Mouse (Mus musculus) stomach, embryonic 16.5 days (tissue): ENCODE results near the gene Mmd2. TPM values are rescaled to one million over a fixed set of nuclear protein-coding genes. Genes with fewer than 3 reads are reported as not detected.

Experiments used
- ATAC-seq: fragments of 200-750 bp; cut with Nextera tagmentation; 2 replicates; pipeline ENCODE4 v1.8.0; 2017; ENCODE audit warnings: moderate number of reproducible peaks, moderate TSS enrichment; ENCODE audit not compliant: insufficient read depth, low FRiP score
- H3K27ac ChIP-seq: fragments of 300-500 bp; sonication (generic); 2 replicates; pipeline ENCODE4 v1.5.1; 2014; ENCODE audit warnings: low read length
- H3K27me3 ChIP-seq: fragments of 300-500 bp; sonication (generic); 2 replicates; pipeline ENCODE4 v1.6.1; 2014; ENCODE audit warnings: low read length, control low read depth, mixed read lengths; ENCODE audit not compliant: control insufficient read depth, insufficient read depth
- H3K36me3 ChIP-seq: fragments of 300-500 bp; sonication (generic); 2 replicates; pipeline ENCODE4 v1.6.1; 2014; ENCODE audit warnings: low read length; ENCODE audit not compliant: control insufficient read depth, insufficient read depth
- H3K4me1 ChIP-seq: fragments of 300-500 bp; sonication (generic); 2 replicates; pipeline ENCODE4 v1.6.1; 2014; ENCODE audit warnings: low read length, control low read depth, mixed read lengths; ENCODE audit not compliant: control insufficient read depth, insufficient read depth
- H3K4me2 ChIP-seq: fragments of 300-500 bp; sonication (generic); 2 replicates; pipeline ENCODE4 v1.6.1; 2014; ENCODE audit warnings: low read depth, low read length, mixed read lengths
- H3K4me3 ChIP-seq: fragments of 300-500 bp; sonication (generic); replicated peaks from 2 replicates; pipeline ENCODE4 v1.5.1; 2014; ENCODE audit warnings: mild to moderate bottlenecking, low read length
- H3K9ac ChIP-seq: fragments of 300-500 bp; sonication (generic); 2 replicates; pipeline ENCODE4 v1.6.1; 2014; ENCODE audit warnings: low read length
- H3K9me3 ChIP-seq: fragments of 300-500 bp; sonication (generic); replicated peaks from 2 replicates; pipeline ENCODE4 v1.6.1; 2016; ENCODE audit warnings: low read length, control low read depth; ENCODE audit not compliant: control insufficient read depth
- WGBS: fragments of 180-500 bp; shearing (Covaris S2); extraction: QIAGEN DNeasy Blood & Tissue Kit; methylation state at CpG from one replicate; pipeline ENCODE4 v1.1.7; 2014; 5-methylcytosine and 5-hydroxymethylcytosine counted together
- polyA plus RNA-seq: library from polyadenylated mRNA; unstranded; fragments of >200 nt; fragmentation: Nextera tagmentation; extraction: Ambion mirVana; gene quantifications from 2 replicates; pipeline ENCODE4 v1.2.1, GENCODE M21; 2015

Mmd2 gene
- polyA plus RNA-seq, 1 experiment from 2014 or later, result 3.6 TPM

GRCm38 (mm10) chr5:142545014-142545795 is 63.4 kb downstream of the Mmd2 start:
- Histone ChIP-seq H3K9ac (no peak overlapping the region), H3K4me3 (no peak overlapping the region), H3K9me3 (no peaks in the 10 kb centered on the region), H3K4me1 (0 out of 2 replicates have a peak, but pooled peaks cover 3% of the 10 kb centered on the region), H3K4me2 (no peak overlapping the region), H3K27ac (no peak overlapping the region), H3K36me3 (no peaks in the 10 kb centered on the region), H3K27me3 (0 out of 2 replicates have a peak, but pooled peaks cover under 1% of the 10 kb centered on the region)
- WGBS, result 60% methylated on average over 5 of the region's 5 CpGs
- no peak for ATAC-seq

DNA sequence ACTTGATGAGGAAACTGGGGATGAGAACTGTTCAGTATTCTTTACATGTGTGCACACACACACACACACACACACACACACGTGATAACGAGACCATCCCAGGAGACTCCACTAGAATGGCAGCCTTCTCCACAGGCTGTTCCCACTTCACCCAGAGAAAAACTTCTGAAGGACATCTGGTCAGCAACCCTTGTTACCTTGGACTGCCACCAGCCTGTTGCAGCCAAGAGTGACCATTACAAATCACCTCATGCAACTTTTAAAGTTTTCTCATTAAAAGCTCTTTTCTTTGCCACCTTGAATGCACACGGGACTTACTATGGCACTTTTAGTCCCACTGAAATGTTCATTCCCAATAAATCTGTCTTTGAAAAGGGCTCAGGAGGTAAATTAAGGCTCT is 71.3 kb downstream of the Mmd2 start:
- ATAC-seq, result no peak
- 85% methylated on average over 3 of the region's 3 CpGs for WGBS
- no peak overlapping the region for H3K4me2 ChIP-seq
- H3K9me3 ChIP-seq, result no peaks in the 10 kb centered on the region
- no peaks in the 10 kb centered on the region for H3K36me3 ChIP-seq
- no peaks in the 10 kb centered on the region for H3K4me1 ChIP-seq
- no peak overlapping the region for H3K4me3 ChIP-seq
- no peak overlapping the region for H3K9ac ChIP-seq
- H3K27me3 ChIP-seq, result no peaks in the 10 kb centered on the region
- no peak overlapping the region for H3K27ac ChIP-seq

DNA sequence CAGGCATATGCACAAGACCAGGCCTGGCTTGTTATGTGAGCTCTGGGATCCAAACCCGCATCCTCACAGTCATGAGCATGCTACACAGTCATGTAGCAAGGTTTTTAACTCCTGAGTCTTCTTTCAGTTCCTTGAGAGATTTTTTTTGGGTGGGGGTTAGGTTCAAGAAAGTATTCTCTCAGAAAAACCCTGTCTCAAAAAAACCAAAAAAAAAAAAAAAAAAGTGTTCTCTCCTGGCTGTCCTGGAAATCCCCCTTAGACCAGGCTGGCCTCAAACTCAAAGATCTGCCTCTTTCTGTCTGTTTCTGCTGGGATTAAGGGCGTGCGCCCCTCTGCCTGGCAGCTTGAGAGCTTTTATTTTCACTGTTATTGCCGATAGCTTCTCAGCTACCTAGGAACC is 73.2 kb downstream of the Mmd2 start:
- H3K4me3 ChIP-seq, result no peak overlapping the region
- peaks cover 4% of the 10 kb centered on the region; the same call in 1 of the 2 replicates for H3K27me3 ChIP-seq
- WGBS, result 73% methylated on average over 4 of the region's 4 CpGs
- ATAC-seq, result no peak
- no peaks in the 10 kb centered on the region for H3K9me3 ChIP-seq
- H3K36me3 ChIP-seq, result no peaks in the 10 kb centered on the region
- no peak overlapping the region for H3K27ac ChIP-seq
- H3K4me1 ChIP-seq, result no peaks in the 10 kb centered on the region
- no peak overlapping the region for H3K9ac ChIP-seq
- H3K4me2 ChIP-seq, result no peak overlapping the region

DNA sequence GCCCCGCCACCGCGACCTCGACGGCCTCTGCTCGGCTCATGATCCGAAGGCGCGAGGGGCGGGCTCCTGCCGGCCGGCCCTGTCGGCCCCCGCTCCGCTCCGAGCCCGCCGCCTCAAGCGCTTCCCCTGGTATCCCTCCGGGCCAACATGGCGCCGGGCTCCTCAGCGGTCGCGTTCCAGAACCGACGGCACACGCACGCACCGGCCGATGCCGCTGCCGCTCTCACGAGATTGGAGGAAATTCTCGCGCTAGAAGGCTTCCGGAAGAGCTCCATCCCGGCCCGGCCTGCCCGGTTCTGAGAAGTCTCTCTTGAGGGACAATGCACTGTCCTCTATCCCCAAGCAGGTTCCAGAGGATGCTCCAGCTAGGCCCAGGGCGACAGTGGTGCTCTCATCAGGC is 78.7 kb downstream of the Mmd2 start, which contains the start of gene Papolb:
Gene Papolb, minus strand, starts transcription at position 162 of the 400 bp plus-strand sequence.
- H3K27me3 ChIP-seq, result peaks cover 10% of the 10 kb centered on the region
- WGBS, result 34% methylated on average over 41 of the region's 41 CpGs
- no peak for ATAC-seq
- H3K4me3 ChIP-seq, result peak within 1 kb of the TSS; percentile 10; the same call in 1 of the 2 replicates
- H3K9ac ChIP-seq, result peak within 1 kb of the TSS; percentile 21; the same call in 1 of the 2 replicates
- no peaks in the 10 kb centered on the region for H3K4me1 ChIP-seq
- H3K9me3 ChIP-seq, result no peaks in the 10 kb centered on the region
- H3K27ac ChIP-seq, result no peak within 1 kb of the TSS
- peak within 1 kb of the TSS; percentile 31; the same call in 1 of the 2 replicates for H3K4me2 ChIP-seq
- H3K36me3 ChIP-seq, result no peaks in the 10 kb centered on the region

DNA sequence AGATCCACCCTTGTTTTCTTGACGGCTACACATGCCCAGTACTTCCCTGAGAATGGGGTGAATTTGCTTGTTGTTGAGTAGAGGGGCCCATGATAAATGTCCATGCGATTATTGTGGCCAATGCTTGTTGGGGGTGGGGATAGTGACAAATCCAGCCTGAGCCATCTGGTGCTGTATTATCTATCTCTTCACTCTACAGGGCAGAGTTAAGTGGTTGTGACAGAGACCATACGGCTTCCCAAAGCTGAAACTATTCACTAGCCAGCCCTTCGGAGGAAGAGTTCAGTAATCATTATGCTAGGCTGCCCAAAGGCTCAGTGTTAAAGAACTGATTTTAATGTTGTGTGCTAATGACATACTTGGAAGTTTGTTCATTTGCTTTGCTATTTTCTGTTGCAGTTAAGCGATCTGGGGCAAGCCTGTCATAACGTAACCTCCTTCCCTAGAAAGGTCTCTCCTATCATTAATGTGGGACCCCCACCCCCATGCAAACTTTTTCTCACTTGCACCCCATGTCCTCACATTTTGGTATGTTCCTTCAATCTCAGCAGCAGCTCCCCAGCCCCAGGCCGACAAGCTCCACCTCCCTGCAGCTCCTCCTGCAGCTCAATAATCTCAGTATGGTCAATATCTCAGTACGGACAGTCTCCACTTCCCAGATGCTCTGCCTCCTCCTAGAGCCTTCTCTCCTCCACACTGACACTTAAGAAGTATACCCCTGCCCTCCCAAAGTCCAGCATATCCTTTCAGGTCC is 83.7 kb downstream of the Mmd2 start:
- H3K27me3 ChIP-seq, result peaks cover under 1% of the 10 kb centered on the region; the same call in 1 of the 2 replicates
- no peak overlapping the region for H3K4me2 ChIP-seq
- H3K4me1 ChIP-seq, result no peaks in the 10 kb centered on the region
- ATAC-seq, result 0 out of 2 replicates have a peak, but pooled peaks have one; percentile 7
- H3K36me3 ChIP-seq, result no peaks in the 10 kb centered on the region
- H3K9ac ChIP-seq, result no peak overlapping the region
- peak overlapping the region; percentile 56 for H3K27ac ChIP-seq
- no peaks in the 10 kb centered on the region for H3K9me3 ChIP-seq
- 55% methylated on average over 8 of the region's 8 CpGs for WGBS
- H3K4me3 ChIP-seq, result no peak overlapping the region

- no peak for ATAC-seq
- H3K4me2 ChIP-seq, result no peak overlapping the region
- H3K4me1 ChIP-seq, result no peaks in the 10 kb centered on the region
- no peaks in the 10 kb centered on the region for H3K27me3 ChIP-seq
- no peak overlapping the region for H3K4me3 ChIP-seq
- no peaks in the 10 kb centered on the region for H3K36me3 ChIP-seq
- no peak overlapping the region for H3K27ac ChIP-seq
- no peaks in the 10 kb centered on the region for H3K9me3 ChIP-seq
- 81% methylated on average over 11 of the region's 11 CpGs for WGBS
- no peak overlapping the region for H3K9ac ChIP-seq
Observed at GRCm38 (mm10) chr5:142521195-142521866, 87.3 kb downstream of the Mmd2 start.

DNA sequence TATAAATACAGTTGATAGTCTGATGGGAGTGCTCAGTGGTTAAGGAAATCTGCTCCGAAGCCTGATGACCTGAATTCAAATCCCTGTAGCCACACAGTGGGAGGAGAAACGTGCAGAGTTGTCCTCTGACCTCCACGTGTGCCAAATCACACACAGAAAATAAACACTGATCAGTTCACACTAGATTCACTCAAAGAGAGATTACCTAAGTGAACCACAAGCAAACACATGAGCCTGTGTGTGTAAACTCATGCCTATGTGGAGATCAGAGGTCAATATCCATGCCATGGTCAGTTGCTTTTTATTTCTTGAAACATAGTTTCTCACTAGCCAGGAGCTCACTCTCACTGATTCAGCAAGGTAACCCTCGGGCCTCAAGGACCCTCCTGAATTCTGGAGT is 88.2 kb downstream of the Mmd2 start:
- WGBS, result 64% methylated on average over 4 of the region's 4 CpGs
- H3K9me3 ChIP-seq, result no peaks in the 10 kb centered on the region
- no peak overlapping the region for H3K9ac ChIP-seq
- H3K4me1 ChIP-seq, result no peaks in the 10 kb centered on the region
- no peaks in the 10 kb centered on the region for H3K36me3 ChIP-seq
- no peak overlapping the region for H3K4me2 ChIP-seq
- no peak for ATAC-seq
- H3K27me3 ChIP-seq, result no peaks in the 10 kb centered on the region
- no peak overlapping the region for H3K4me3 ChIP-seq
- no peak overlapping the region for H3K27ac ChIP-seq

DNA sequence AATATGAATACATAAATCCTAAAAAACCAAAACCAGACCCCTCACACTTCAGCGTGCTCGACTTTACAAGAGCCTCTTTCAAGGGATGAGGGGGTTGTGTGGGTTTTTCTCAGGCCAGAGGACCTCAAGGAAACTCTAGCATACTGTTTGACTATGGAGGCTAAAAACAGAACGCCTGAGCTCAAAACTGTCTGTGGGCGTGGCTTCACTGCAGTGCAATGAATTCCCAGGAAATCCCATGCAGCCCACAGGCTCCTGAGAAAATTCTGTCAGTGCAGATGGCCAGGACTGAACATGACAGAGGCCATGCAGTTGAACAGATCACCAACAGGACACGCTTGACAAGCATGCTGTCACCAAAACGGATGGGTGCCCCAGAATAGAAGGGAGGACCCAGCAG is 89.6 kb downstream of the Mmd2 start:
- ATAC-seq, result no peak
- Histone ChIP-seq H3K27me3 (no peaks in the 10 kb centered on the region), H3K4me3 (no peak overlapping the region), H3K36me3 (no peaks in the 10 kb centered on the region), H3K4me1 (no peaks in the 10 kb centered on the region), H3K4me2 (no peak overlapping the region), H3K27ac (no peak overlapping the region), H3K9me3 (no peaks in the 10 kb centered on the region), H3K9ac (no peak overlapping the region)
- WGBS, result 47% methylated on average over 6 of the region's 6 CpGs
